Mouse (Mus musculus): ENCODE measurements at regions not wholly inside any gene's neighbourhood (a gene's known extent, or its start where the extent isn't known, plus 50 kb on each side); places are given as distances from the start of the nearest gene placed in this dataset.

- TF ChIP-seq CTCF (IDR thresholded peaks at IDR 0.05; ENCODE audit: extremely low read depth, insufficient read depth, low read length) = no peak
- no peak for TF ChIP-seq POLR2A (IDR thresholded peaks at IDR 0.05; ENCODE audit: extremely low read depth, insufficient read depth, low read length)
Measured at GRCm38 (mm10) chr14:87305481-87305880, 111.0 kb upstream of the Tdrd3 start.
